Mouse (Mus musculus) spleen, adult 12 weeks (tissue): ENCODE results near the gene Rabac1.

ENCODE experiments used
- DNase-seq: peaks from one replicate; pipeline ENCODE4 v3.0.0; 2022; ENCODE audit warnings: low spot score

The Rabac1 gene

DNA sequence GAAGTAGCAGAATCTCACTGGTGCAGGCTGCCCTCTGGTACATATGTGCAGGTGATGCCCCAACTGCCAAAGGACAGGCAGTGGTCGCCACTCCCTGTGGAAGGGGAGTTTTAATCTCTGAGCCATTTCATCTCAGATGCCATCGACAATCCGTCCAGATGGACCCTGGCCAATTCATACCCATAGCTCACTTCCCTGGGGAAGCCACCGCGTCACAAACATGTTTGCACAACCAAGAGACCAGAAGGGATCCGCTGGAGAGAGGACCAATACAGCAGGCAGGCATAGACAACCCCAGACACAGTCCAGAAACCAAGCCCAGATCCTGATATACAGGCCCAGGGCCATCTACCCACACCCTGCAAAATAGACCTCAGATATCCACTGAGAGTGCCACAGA lies 42.1 kb downstream of the Rabac1 start:
- no peak for DNase-seq
